Mouse (Mus musculus) heart, adult 2 months (tissue): ENCODE data around the gene Slc10a4.

Experiments used
- EP300 ChIP-seq: fragments of 200-500 bp; IDR thresholded peaks from 2 replicates; pipeline ENCODE4 v1.6.1; 2011; ENCODE audit warnings: low read depth, low read length, control low read depth; ENCODE audit not compliant: insufficient read depth
- POLR2A ChIP-seq: fragments of 200-500 bp; IDR thresholded peaks from 2 replicates; pipeline ENCODE4 v1.6.1; 2011; ENCODE audit warnings: mild to moderate bottlenecking, low read depth, low read length, control low read depth; ENCODE audit not compliant: insufficient read depth

DNA sequence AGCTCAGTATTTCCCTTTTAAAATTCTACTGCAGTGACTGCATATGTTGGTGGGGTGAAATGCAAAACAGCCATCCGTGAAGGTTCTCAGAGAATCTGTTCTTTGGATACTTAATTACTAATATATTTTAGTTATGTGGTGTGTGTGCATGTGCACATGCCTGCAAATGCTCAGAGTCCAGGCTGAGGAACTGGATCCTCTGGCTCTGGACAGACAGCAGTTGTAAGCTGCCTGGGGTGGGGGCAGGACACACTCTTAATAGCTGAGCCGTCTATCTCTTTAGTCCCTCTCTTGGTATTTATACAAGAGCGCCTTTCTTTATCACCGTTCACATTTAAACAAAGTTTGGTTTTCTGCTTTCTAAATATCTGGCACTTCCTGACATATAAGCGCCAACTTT is 50.3 kb downstream of the Slc10a4 start:
- TF ChIP-seq EP300 (no peak), POLR2A (no peak)
